Mouse (Mus musculus) bone marrow macrophage, adult 2 months (primary cell): ENCODE results near the gene 9530003J23Rik.

Experiments used
- CTCF ChIP-seq: IDR thresholded peaks from 2 replicates; pipeline ENCODE4 v1.5.1; 2012; ENCODE audit warnings: low read depth, mild to moderate bottlenecking, low read length, moderate library complexity
- POLR2A ChIP-seq: IDR thresholded peaks from 2 replicates; pipeline ENCODE4 v1.6.1; 2012; ENCODE audit warnings: mild to moderate bottlenecking, low read depth, low read length, borderline replicate concordance

DNA sequence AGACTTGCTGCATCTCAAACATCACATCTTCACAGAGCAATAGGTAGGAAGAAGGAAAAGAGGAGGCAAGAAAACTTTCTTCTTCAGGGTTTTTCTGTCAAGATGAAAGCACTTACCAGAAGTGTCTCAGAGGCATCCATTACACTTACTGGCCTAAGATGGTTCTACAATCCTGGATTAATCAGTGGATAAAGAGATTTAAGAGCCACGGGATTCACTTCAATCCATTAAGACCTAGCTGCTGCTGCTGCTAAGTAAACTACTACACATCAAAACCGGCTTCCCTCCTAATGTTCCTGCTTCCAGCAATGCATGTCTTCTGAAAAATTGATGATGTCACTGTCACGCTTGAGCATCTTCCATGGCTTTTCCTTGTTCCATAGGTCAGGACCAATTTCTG, 41.8 kb downstream of the 9530003J23Rik start:
- TF ChIP-seq CTCF (no peak), POLR2A (no peak)
